ENCODE assay signal across 12 mouse cellular contexts in genomic region chr11:99146558-99146957, GRCm38 (mm10). TPM values are rescaled to one million over a fixed set of nuclear protein-coding genes. Genes with fewer than 3 reads are reported as not detected.
DNase-seq lines count a peak whose midpoint lies in the region; ATAC-seq and TF ChIP-seq lines count a peak whose summit lies in the region.
"Had no signal": no experiment of that assay in that cellular context is flagged by ENCODE, and none has a peak within 500 bp of the region (broad histone marks: within the 10 kb centered on the region; RNA-seq: fewer than 3 reads in every experiment).

No protein-coding gene starts in this region.

- ATAC-seq in intestine, embryonic 16.5 days: no peak

- no peak overlapping the region for H3K4me2 ChIP-seq in CH12.LX (ENCODE audit: insufficient read depth, low read depth, poor library complexity, severe bottlenecking)
- H3K4me2 ChIP-seq in intestine, embryonic 16.5 days (ENCODE audit: low read depth, low read length): no peak overlapping the region

- H3K4me1 ChIP-seq in heart, embryonic 10.5 days: peaks cover 85% of the 10 kb centered on the region
- peaks cover 27 to 81% of the 10 kb centered on the region in 2 experiments for H3K4me1 ChIP-seq in CH12.LX (ENCODE audit: control insufficient read depth in 1 of 2, insufficient read depth in 2 of 2)
- H3K4me1 ChIP-seq in intestine, embryonic 16.5 days (ENCODE audit: control insufficient read depth, insufficient read depth, low read length): peaks cover 38% of the 10 kb centered on the region

- no peak for DNase-seq in heart, embryonic 10.5 days (ENCODE audit: low spot score)
- no peak for DNase-seq in heart, adult 9 months (ENCODE audit: low spot score in 2 of 2)
- DNase-seq in left cerebral cortex, adult 2 months (ENCODE audit: extremely low spot score in 1 of 2, low spot score in 2 of 2): no peak
- no peak for DNase-seq in left cerebral cortex, adult 8-10 months (ENCODE audit: low spot score in 2 of 2)
- DNase-seq in CH12.LX (ENCODE audit: extremely low read depth): no peak
- DNase-seq in adrenal gland, postnatal 14 days: no peak
- DNase-seq in thymus, postnatal 14 days: no peak
- DNase-seq: adrenal gland, adult 2 months; heart, postnatal 10 days; liver had no signal

- H3K27ac ChIP-seq in heart, embryonic 10.5 days: peak overlapping the region; percentile 87
- 0 out of 2 replicates have a peak overlapping the region, but pooled peaks have one; percentile 50 for H3K27ac ChIP-seq in left cerebral cortex, adult 2 months
- H3K27ac ChIP-seq in CH12.LX (ENCODE audit: insufficient read depth, low read depth): no peak overlapping the region
- peak overlapping the region; percentile 92 for H3K27ac ChIP-seq in intestine, embryonic 16.5 days (ENCODE audit: low read length)

- H3K36me3 ChIP-seq in heart, embryonic 10.5 days: no peaks in the 10 kb centered on the region
- peaks cover 63 to 90% of the 10 kb centered on the region in 2 experiments for H3K36me3 ChIP-seq in CH12.LX (replicated peaks in 1 of 2; ENCODE audit: control insufficient read depth in 1 of 2, insufficient read depth in 1 of 2, low read length in 1 of 2)
- H3K36me3 ChIP-seq in intestine, embryonic 16.5 days (ENCODE audit: control insufficient read depth, insufficient read depth, low read length): no peaks in the 10 kb centered on the region

- no peak for TF ChIP-seq CTCF in left cerebral cortex, adult 2 months (IDR thresholded peaks at IDR 0.05)
- no peak for TF ChIP-seq CTCF in CH12.LX (conservative IDR thresholded peaks at IDR 0.05 in 1 of 2, IDR thresholded peaks at IDR 0.05 in 1 of 2; ENCODE audit: low read depth in 2 of 2, low read length in 2 of 2)

- H3K9ac ChIP-seq in CH12.LX (ENCODE audit: insufficient read depth, low read depth): no peak overlapping the region
- H3K9ac ChIP-seq in intestine, embryonic 16.5 days (ENCODE audit: low read depth, low read length): no peak overlapping the region

- intact Hi-C loops in left cerebral cortex, adult 2 months (cut with DNase I): loop anchor here (2.0 kb wide), 1 partner anchor 164 kb away; the partner anchor contains the start of gene Gjd3

- 66% methylated on average over 6 of the region's 6 CpGs for WGBS in heart, embryonic 10.5 days
- WGBS in intestine, embryonic 16.5 days: 57% methylated on average over 6 of the region's 6 CpGs

- no peak for TF ChIP-seq POLR2A in CH12.LX (IDR thresholded peaks at IDR 0.05; ENCODE audit: low read depth, low read length)

- peaks cover 6% of the 10 kb centered on the region; the same call in 1 of the 2 replicates for H3K27me3 ChIP-seq in heart, embryonic 10.5 days (ENCODE audit: insufficient read depth, poor library complexity, severe bottlenecking)
- H3K27me3 ChIP-seq in CH12.LX (replicated peaks): no peaks in the 10 kb centered on the region
- no peaks in the 10 kb centered on the region for H3K27me3 ChIP-seq in intestine, embryonic 16.5 days (replicated peaks; ENCODE audit: control insufficient read depth, insufficient read depth, low read length)

- in situ Hi-C loops in CH12.LX (cut with MboI; ENCODE audit: low pct_ligation_motif_present, low pct_unique_long_range_greater_than_20kb, low sequenced_read_pairs): no loop called here

- H3K9me3 ChIP-seq in heart, embryonic 10.5 days: no peaks in the 10 kb centered on the region
- H3K9me3 ChIP-seq in CH12.LX (replicated peaks; ENCODE audit: low read length): no peaks in the 10 kb centered on the region
- no peaks in the 10 kb centered on the region for H3K9me3 ChIP-seq in intestine, embryonic 16.5 days (ENCODE audit: control insufficient read depth, low read length)

- dilution Hi-C loops in CH12.LX (cut with MboI; ENCODE audit: extremely low pct_ligation_motif_present, extremely low pct_unique_long_range_greater_than_20kb, low sequenced_read_pairs): no loop called here

- no peak overlapping the region for H3K4me3 ChIP-seq in heart, embryonic 10.5 days
- H3K4me3 ChIP-seq in left cerebral cortex, adult 2 months: no peak overlapping the region
- H3K4me3 ChIP-seq in CH12.LX (replicated peaks in 1 of 3; ENCODE audit: low read depth in 2 of 3, low read length in 2 of 3, poor library complexity in 1 of 3): no peak overlapping the region
- H3K4me3 ChIP-seq in intestine, embryonic 16.5 days (ENCODE audit: low read length): no peak overlapping the region

- peaks cover 35% of the 10 kb centered on the region for H3K79me2 ChIP-seq in CH12.LX (replicated peaks; ENCODE audit: control insufficient read depth, extremely low read depth, insufficient read depth, poor library complexity, severe bottlenecking)

- TF ChIP-seq RAD21 in CH12.LX (IDR thresholded peaks at IDR 0.05; ENCODE audit: low read depth, low read length): no peak

- no peak for TF ChIP-seq EP300 in CH12.LX (IDR thresholded peaks at IDR 0.05; ENCODE audit: low read length)

TF ChIP-seq in CH12.LX, 34 proteins besides CTCF, POLR2A, EP300 and RAD21:
- TF ChIP-seq POLR2AphosphoS2 (IDR thresholded peaks at IDR 0.05; ENCODE audit: low read depth, low read length) (peak; percentile 76; the same call in 1 of the 2 replicates), MAZ (IDR thresholded peaks at IDR 0.05; ENCODE audit: low read depth, low read length) (no peak)
TF ChIP-seq in CH12.LX: peak in this region for 1.

RNA-seq across cellular contexts. Expression of gene Ccr7, which starts 8.3 kb away (rescaled TPM):
- 0.25 and 0.78 TPM in 2 replicates for polyA plus RNA-seq in heart, embryonic 10.5 days (2016; fragmentation: Nextera tagmentation; extraction: Ambion mirVana)
- not detected for total RNA-seq in left cerebral cortex, adult 2 months (2021)
- total RNA-seq in left cerebral cortex, adult 8-10 months (2022): under 1 TPM in 2 of 4 experiments, not detected in 2; 0.16 to 0.23 TPM
- total RNA-seq in CH12.LX (2012; rRNA removed): 170 and 241 TPM in 2 replicates
- 178 and 203 TPM in 2 replicates for total RNA-seq in CH12.LX (2014; rRNA removed)
- 306 and 316 TPM in 2 replicates for polyA plus RNA-seq in CH12.LX (2012; ENCODE audit: insufficient read length, low read depth)
- polyA plus RNA-seq in intestine, embryonic 16.5 days (2015; fragmentation: Nextera tagmentation; extraction: Ambion mirVana): 0.36 and 0.64 TPM in 2 replicates
- 0.48 and 10.5 TPM in 2 replicates for total RNA-seq in adrenal gland, postnatal 14 days (2021)
- total RNA-seq: layer of hippocampus, adult 18-20 months had no signal

RNA-seq across cellular contexts. Expression of gene Tns4, which starts 57.5 kb away (rescaled TPM):
- 0.36 TPM in 2 replicates for polyA plus RNA-seq in heart, embryonic 10.5 days (2016; fragmentation: Nextera tagmentation; extraction: Ambion mirVana)
- 1 to 10 TPM in 1 of 2 experiments, under 1 TPM in 1; 0.19 to 1.1 TPM for total RNA-seq in left cerebral cortex, adult 2 months (2021)
- under 1 TPM; 0.22 to 0.72 (median 0.44) TPM for total RNA-seq in left cerebral cortex, adult 8-10 months (2022)
- total RNA-seq in CH12.LX (2012; rRNA removed): 0.04 and 0.13 TPM in 2 replicates
- total RNA-seq in CH12.LX (2014; rRNA removed): not detected in 2 replicates
- 0.11 TPM in 1 of 2 replicates, not detected in the other for polyA plus RNA-seq in CH12.LX (2012; ENCODE audit: insufficient read length, low read depth)
- polyA plus RNA-seq in intestine, embryonic 16.5 days (2015; fragmentation: Nextera tagmentation; extraction: Ambion mirVana): 0.65 and 1.3 TPM in 2 replicates
- total RNA-seq in adrenal gland, postnatal 14 days (2021): 0.52 and 0.90 TPM in 2 replicates

Comparison
In these comparisons a context has a peak if more than half of its experiments do, and no peak if none do; other contexts are left out.
1. RNA of gene Ccr7, which starts 8.3 kb away (total RNA-seq): 170 to 241 TPM in CH12.LX; 0.48 to 10.5 TPM in adrenal gland, postnatal 14 days, 0.16 to 0.23 TPM in left cerebral cortex, adult 8-10 months and not detected in left cerebral cortex, adult 2 months; every median in the first group is over 10 times any median in the second.